Mouse (Mus musculus): ENCODE measurements around the gene Glis3. TPM values are rescaled to one million over a fixed set of nuclear protein-coding genes. Genes with fewer than 3 reads are reported as not detected.

The Glis3 gene
- total and polyA plus RNA-seq, 2 experiments from 2014 or later: 1.8 to 16.2 TPM

DNA sequence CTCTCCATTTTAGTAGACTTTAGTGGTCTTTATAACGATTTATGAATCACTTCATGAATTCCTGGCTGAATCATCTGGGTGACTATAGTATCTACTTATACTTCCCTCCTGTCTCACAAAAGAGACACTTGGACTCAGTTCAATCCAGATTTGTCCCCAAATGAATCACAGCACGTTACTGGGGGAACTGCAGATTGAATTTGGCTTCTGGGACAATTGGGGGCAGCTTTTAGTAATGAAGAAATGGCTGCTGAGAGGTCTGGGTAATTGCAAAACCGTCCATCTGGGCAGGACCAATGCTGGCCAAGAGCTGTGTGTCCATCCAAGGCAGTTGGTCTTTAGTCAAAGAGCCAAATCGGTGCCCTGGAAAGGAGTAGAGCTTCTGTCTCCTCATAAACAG, 390.4 kb downstream of the Glis3 start:
- Histone ChIP-seq H3K4me1 (ENCODE audit: insufficient read depth, low read length) (no peaks in the 10 kb centered on the region; the same call in 1 of the 2 replicates), H3K4me3 (ENCODE audit: low read length) (no peak overlapping the region), H3K27ac (no peak overlapping the region), H3K36me3 (ENCODE audit: insufficient read depth, low read length) (no peaks in the 10 kb centered on the region), H3K9ac (replicated peaks; ENCODE audit: low read length) (no peak overlapping the region), H3K4me2 (ENCODE audit: low read depth, low read length) (no peak overlapping the region), H3K27me3 (ENCODE audit: insufficient read depth, low read length) (no peaks in the 10 kb centered on the region), H3K9me3 (ENCODE audit: low read length) (no peaks in the 10 kb centered on the region)
- no peak for TF ChIP-seq CTCF (IDR thresholded peaks at IDR 0.05; ENCODE audit: low read depth)
- WGBS: 46% methylated on average over 4 of the region's 4 CpGs
- DNase-seq (ENCODE audit: low spot score): peak; percentile 63
- peak; percentile 55; the same call in 1 of the 2 replicates for ATAC-seq

DNA sequence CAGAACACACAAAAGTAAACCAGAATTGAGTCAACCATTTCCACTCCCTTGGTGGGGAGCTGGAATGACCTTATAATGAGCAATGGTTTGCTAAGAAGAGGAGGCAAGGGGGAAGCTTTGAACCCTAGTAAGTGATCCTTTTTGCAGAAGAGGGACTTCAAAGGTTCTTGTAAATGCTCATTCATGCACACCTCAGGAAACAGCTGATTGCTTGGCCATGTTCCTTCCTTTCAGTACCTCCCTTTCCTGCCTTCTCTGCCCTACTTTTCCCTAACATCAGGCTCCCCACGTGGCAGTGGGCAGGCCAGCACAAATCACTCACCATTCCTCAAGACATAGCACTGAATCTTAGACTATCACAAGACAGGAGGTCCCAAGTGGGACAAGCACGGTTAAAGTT, 392.4 kb downstream of the Glis3 start:
- no peak overlapping the region for H3K9ac ChIP-seq (replicated peaks; ENCODE audit: low read length)
- ATAC-seq: no peak

GRCm38 (mm10) chr19:28284098-28284569, 395.7 kb downstream of the Glis3 start:
- no peak overlapping the region for H3K4me2 ChIP-seq (ENCODE audit: low read depth, low read length)
- H3K4me3 ChIP-seq (ENCODE audit: low read length): no peak overlapping the region
- no peak for TF ChIP-seq CTCF (IDR thresholded peaks at IDR 0.05; ENCODE audit: low read depth)
- H3K9me3 ChIP-seq (ENCODE audit: low read length): no peaks in the 10 kb centered on the region
- H3K9ac ChIP-seq (replicated peaks; ENCODE audit: low read length): no peak overlapping the region
- 84% methylated on average over 7 of the region's 7 CpGs for WGBS
- H3K36me3 ChIP-seq (ENCODE audit: insufficient read depth, low read length): no peaks in the 10 kb centered on the region
- no peak overlapping the region for H3K27ac ChIP-seq
- no peak for ATAC-seq
- no peak for DNase-seq (ENCODE audit: low spot score)
- no peaks in the 10 kb centered on the region for H3K27me3 ChIP-seq (ENCODE audit: insufficient read depth, low read length)
- no peaks in the 10 kb centered on the region; the same call in 1 of the 2 replicates for H3K4me1 ChIP-seq (ENCODE audit: insufficient read depth, low read length)

More for the DNA sequence above, 392.4 kb downstream of the Glis3 start:
- DNase-seq (ENCODE audit: low spot score): no peak
- Histone ChIP-seq H3K27me3 (ENCODE audit: insufficient read depth, low read length) (no peaks in the 10 kb centered on the region), H3K4me3 (ENCODE audit: low read length) (no peak overlapping the region), H3K4me2 (ENCODE audit: low read depth, low read length) (no peak overlapping the region), H3K4me1 (ENCODE audit: insufficient read depth, low read length) (no peaks in the 10 kb centered on the region; the same call in 1 of the 2 replicates), H3K9me3 (ENCODE audit: low read length) (no peaks in the 10 kb centered on the region), H3K36me3 (ENCODE audit: insufficient read depth, low read length) (no peaks in the 10 kb centered on the region), H3K27ac (no peak overlapping the region)
- 63% methylated on average over 2 of the region's 2 CpGs for WGBS
- no peak for TF ChIP-seq CTCF (IDR thresholded peaks at IDR 0.05; ENCODE audit: low read depth)

DNA sequence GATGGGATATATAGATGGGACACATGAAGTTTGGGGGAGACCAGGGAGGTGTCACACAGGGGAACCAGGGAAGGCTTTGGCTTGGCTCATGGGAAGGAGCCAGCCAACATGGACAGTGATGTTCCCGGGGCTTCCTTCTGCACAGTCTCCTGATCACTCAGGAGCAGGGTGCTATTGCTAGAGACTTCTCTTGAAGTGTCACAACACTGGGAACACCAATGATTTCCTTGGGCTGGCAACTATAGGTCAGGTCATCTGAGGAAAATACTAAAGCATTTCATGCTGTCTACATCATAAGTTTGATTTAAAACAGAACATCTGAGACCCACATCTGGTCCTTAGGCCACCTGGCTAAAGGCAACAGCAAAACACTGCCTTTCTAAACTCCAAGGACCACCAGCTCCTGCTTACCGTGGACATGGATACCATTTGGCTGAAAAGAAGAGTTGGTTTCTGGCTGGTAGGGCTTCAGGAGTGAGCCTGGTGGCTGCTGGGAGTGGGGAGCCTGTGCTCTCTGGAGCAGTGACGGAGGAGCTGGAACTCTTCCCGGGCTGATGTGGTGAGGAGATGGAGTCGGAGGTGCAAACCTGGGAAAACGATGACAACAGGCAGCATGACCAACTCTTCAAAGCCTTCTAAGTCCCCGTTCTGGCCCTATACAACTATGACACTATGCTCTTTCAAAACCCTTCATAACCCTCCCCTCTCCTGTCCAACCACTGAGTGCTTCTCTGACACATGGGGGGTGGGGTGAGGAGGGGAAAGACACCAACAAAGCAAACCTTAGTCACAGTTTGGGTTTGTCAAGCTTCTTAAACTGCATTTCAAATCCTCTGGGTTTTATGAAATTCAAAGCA, 396.4 kb downstream of the Glis3 start:
- DNase-seq (ENCODE audit: low spot score) (no peak), ATAC-seq (no peak)
- Histone ChIP-seq H3K4me1 (ENCODE audit: insufficient read depth, low read length) (no peaks in the 10 kb centered on the region; the same call in 1 of the 2 replicates), H3K36me3 (ENCODE audit: insufficient read depth, low read length) (no peaks in the 10 kb centered on the region), H3K27ac (no peak overlapping the region), H3K4me3 (ENCODE audit: low read length) (no peak overlapping the region), H3K9me3 (ENCODE audit: low read length) (no peaks in the 10 kb centered on the region), H3K27me3 (ENCODE audit: insufficient read depth, low read length) (no peaks in the 10 kb centered on the region), H3K9ac (replicated peaks; ENCODE audit: low read length) (no peak overlapping the region), H3K4me2 (ENCODE audit: low read depth, low read length) (no peak overlapping the region)
- 88% methylated on average over 7 of the region's 7 CpGs for WGBS
- TF ChIP-seq CTCF (IDR thresholded peaks at IDR 0.05; ENCODE audit: low read depth): no peak

DNA sequence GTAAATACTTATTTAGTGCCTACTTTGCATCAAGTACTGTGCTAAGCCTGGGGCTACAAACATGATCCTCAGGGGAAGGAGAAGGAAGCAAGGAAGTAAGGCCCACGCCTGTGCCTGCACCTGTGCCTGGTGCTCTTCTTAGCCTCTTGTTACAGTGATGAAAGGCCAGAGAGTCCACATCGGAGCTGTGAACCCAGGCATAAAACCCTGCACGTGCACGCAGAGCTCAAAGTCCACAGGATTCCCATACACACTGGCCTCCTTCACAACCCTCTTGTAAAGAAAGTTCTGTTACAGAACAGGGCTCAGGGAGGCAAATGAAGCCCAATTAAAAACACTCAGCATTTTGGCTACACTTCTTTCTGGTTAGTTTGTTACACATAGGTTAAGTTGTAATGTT, 398.5 kb downstream of the Glis3 start:
- DNase-seq (ENCODE audit: low spot score): no peak
- Histone ChIP-seq H3K4me3 (ENCODE audit: low read length) (no peak overlapping the region), H3K4me2 (ENCODE audit: low read depth, low read length) (no peak overlapping the region), H3K27me3 (ENCODE audit: insufficient read depth, low read length) (no peaks in the 10 kb centered on the region), H3K4me1 (ENCODE audit: insufficient read depth, low read length) (no peaks in the 10 kb centered on the region), H3K9me3 (ENCODE audit: low read length) (no peaks in the 10 kb centered on the region), H3K27ac (no peak overlapping the region), H3K9ac (replicated peaks; ENCODE audit: low read length) (no peak overlapping the region), H3K36me3 (ENCODE audit: insufficient read depth, low read length) (no peaks in the 10 kb centered on the region)
- no peak for ATAC-seq
- WGBS: 73% methylated on average over 4 of the region's 4 CpGs
- TF ChIP-seq CTCF (IDR thresholded peaks at IDR 0.05; ENCODE audit: low read depth): no peak

GRCm38 (mm10) chr19:28277104-28277503, 402.8 kb downstream of the Glis3 start:
- no peak overlapping the region for H3K4me2 ChIP-seq (ENCODE audit: low read depth, low read length)
- no peak overlapping the region for H3K27ac ChIP-seq
- no peaks in the 10 kb centered on the region for H3K9me3 ChIP-seq (ENCODE audit: low read length)
- H3K27me3 ChIP-seq (ENCODE audit: insufficient read depth, low read length): no peaks in the 10 kb centered on the region
- no peak for TF ChIP-seq CTCF (IDR thresholded peaks at IDR 0.05; ENCODE audit: low read depth)
- WGBS: 49% methylated on average over 2 of the region's 2 CpGs
- ATAC-seq: no peak
- no peak for DNase-seq (ENCODE audit: low spot score)
- no peak overlapping the region for H3K4me3 ChIP-seq (ENCODE audit: low read length)
- H3K9ac ChIP-seq (replicated peaks; ENCODE audit: low read length): no peak overlapping the region
- H3K4me1 ChIP-seq (ENCODE audit: insufficient read depth, low read length): no peaks in the 10 kb centered on the region
- H3K36me3 ChIP-seq (ENCODE audit: insufficient read depth, low read length): no peaks in the 10 kb centered on the region

DNA sequence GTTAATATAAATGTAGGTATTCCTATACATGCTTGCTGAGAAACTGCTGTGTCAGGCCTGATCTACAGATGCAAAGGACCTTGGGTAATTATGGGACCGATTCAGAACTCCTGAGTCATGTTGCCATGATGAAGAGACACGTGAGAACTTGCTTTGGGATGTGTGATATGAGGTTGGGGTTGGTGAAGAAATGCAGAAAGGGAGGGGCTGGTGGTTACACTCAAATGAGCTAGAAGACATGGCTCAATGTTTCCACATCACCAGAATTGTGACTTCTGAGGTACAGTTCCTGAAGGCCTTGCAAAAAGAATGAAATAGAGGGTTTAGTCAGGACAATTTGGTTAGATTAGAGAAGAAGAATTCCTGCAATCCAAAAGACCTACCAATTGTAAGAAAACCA, 405.4 kb downstream of the Glis3 start:
- H3K4me2 ChIP-seq (ENCODE audit: low read depth, low read length): no peak overlapping the region
- no peak for TF ChIP-seq CTCF (IDR thresholded peaks at IDR 0.05; ENCODE audit: low read depth)
- ATAC-seq: no peak
- no peak overlapping the region for H3K9ac ChIP-seq (replicated peaks; ENCODE audit: low read length)
- no peak for DNase-seq (ENCODE audit: low spot score)
- no peaks in the 10 kb centered on the region for H3K36me3 ChIP-seq (ENCODE audit: insufficient read depth, low read length)
- no peak overlapping the region for H3K4me3 ChIP-seq (ENCODE audit: low read length)
- H3K4me1 ChIP-seq (ENCODE audit: insufficient read depth, low read length): no peaks in the 10 kb centered on the region
- WGBS: 92% methylated on average over 2 of the region's 2 CpGs
- H3K27me3 ChIP-seq (ENCODE audit: insufficient read depth, low read length): no peaks in the 10 kb centered on the region
- H3K27ac ChIP-seq: no peak overlapping the region
- H3K9me3 ChIP-seq (ENCODE audit: low read length): no peaks in the 10 kb centered on the region

Data from hindbrain, postnatal 0 days (tissue).